Mouse (Mus musculus): ENCODE results near the gene Anapc2.
"Not testable (repeated sequence)": the region's sequence is repeated elsewhere in the genome, so short reads cannot be mapped to it uniquely, and the experiment has no call there.

Anapc2 gene

GRCm38 (mm10) chr2:25240723-25241437 is 31.4 kb upstream of the Anapc2 start:
- no peak for DNase-seq (ENCODE audit: low read depth)

GRCm38 (mm10) chr2:25241438-25241775 is 30.9 kb upstream of the Anapc2 start:
- DNase-seq (ENCODE audit: low read depth), result no peak

DNA sequence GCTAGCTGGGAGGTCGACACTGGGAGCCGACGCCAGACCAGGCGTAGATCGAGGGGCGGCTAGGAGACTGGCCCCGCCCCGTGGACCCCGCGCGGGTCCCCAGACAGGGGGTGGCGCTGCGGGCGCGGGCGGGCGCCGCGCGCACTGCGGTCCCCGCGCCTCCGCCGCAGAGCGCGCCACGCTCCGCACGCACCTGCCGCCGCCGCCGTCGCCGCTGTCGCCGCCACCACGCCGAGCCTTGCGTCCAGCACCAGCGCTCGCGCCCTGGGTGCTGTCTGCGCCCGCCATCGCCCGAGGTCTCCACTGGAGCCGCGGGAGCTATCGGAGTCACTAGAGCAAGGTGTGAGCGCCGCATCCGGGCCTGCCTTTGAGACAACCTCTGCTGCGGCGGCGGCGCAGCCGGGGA is 30.2 kb upstream of the Anapc2 start, which contains the start of the genes Rnf208 and Cysrt1:
TSS of gene Rnf208 (plus strand) at position 155 of the 406 bp plus-strand sequence.
TSS of gene Cysrt1 (minus strand) at position 352 of the 406 bp plus-strand sequence.
- DNase-seq (ENCODE audit: low read depth), result no peak

GRCm38 (mm10) chr2:25243342-25243741 is 28.9 kb upstream of the Anapc2 start:
- no peak for DNase-seq (ENCODE audit: low read depth)

- no peak for DNase-seq (ENCODE audit: low read depth)
Measured at GRCm38 (mm10) chr2:25244144-25244543, 28.1 kb upstream of the Anapc2 start.

- DNase-seq (ENCODE audit: low read depth), result no peak
Measured at GRCm38 (mm10) chr2:25246183-25247072, 25.9 kb upstream of the Anapc2 start, which contains the start of gene AL732309.1. AL732309.1 (minus strand) TSS chr2:25246863.

DNA sequence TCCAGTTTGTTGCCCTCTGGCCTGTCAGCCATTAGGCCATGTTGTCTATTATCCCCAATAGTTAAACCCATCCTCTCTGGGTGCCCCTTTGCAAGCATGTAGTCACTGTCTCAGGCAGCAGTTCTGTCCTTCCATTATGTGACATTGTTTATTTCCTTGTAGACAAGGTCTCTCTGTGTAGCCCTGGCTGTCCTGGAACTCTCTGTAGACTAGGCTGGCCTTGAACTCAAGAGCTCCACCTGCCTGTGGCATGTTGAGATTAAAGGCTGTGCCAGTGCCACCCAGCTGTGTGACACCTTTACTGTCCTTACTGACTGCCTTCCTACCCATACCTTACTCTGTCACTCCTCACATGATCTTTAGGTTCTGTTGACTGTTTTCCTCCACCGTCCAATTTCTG is 19.9 kb upstream of the Anapc2 start:
- DNase-seq (ENCODE audit: low read depth), result peak; percentile 55

- DNase-seq (ENCODE audit: low read depth), result peak; percentile 91
Measured at GRCm38 (mm10) chr2:25255284-25255779, 16.9 kb upstream of the Anapc2 start, which contains the start of gene Tmem203. Tmem203 (plus strand) TSS chr2:25255439.

DNA sequence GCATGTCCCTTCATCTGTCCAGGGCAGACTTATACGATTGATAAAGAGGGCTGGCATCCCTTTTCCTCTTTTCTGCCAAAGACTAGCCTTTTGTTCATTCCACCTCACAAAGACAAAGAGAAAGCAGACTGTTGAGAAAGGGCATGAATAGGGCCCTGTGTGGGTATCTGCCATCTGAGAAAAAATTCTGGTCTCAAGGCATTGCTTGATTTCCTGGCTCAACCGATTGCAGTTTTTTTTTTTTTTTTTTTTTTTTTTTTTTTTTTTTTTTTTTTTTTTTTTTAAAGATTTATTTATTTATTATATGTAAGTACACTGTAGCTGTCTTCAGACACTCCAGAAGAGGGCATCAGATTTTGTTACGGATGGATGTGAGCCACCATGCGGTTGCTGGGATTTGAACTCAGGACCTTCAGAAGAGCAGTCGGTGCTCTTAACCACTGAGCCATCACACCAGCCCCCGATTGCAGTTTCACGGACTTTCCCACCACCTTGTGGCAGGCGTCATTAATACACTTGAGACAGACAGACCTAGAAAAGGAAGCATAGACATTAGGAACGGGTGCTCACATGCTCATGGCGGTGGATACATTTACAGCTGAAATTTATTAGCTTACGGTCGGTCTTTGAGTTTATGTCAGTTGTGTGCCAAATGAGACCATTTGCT is 15.7 kb upstream of the Anapc2 start:
- peak; percentile 89 for DNase-seq (ENCODE audit: low read depth)

DNA sequence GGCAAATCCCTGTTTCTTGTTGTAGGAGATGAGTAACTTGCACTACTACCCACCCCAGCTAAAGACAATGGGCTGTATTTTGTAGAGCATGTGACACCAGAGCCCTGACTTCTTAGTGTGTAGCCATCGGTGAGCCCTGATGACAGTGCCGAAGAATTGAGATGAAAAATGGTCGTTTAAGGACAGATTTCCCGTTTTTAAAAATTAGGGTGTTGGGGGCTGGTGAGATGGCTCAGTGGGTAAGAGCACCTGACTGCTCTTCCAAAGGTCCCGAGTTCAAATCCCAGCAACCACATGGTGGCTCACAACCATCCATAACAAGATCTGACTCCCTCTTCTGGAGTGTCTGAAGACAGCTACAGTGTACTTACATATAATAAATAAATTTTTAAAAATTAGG is 15.0 kb upstream of the Anapc2 start:
- DNase-seq (ENCODE audit: low read depth), result not testable (repeated sequence)

GRCm38 (mm10) chr2:25258887-25259286 is 13.4 kb upstream of the Anapc2 start:
- peak; percentile 55 for DNase-seq (ENCODE audit: low read depth)

DNA sequence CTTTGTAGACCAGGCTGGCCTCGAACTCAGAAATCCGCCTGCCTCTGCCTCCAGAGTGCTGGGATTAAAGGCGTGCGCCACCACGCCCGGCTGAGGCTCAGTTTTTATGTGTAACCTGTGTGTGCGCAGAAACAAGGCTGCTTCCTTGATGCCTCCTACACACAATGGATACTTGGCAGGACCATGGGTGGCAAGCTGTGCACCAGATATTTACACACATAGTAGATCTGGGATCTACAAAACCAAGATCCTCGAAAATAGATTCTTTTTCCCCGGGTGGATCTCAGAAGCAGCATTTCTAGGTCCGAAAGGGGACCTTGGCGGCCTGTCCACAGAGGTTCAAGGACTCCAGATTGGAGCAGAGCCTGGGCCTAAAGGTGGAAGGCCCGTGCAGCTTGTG is 10.4 kb upstream of the Anapc2 start:
- no peak for DNase-seq (ENCODE audit: low read depth)

GRCm38 (mm10) chr2:25262291-25262767 is 9.9 kb upstream of the Anapc2 start, which contains the start of gene Tprn:
Tprn (plus strand) TSS chr2:25262618.
- DNase-seq (ENCODE audit: low read depth), result peak; percentile 99

- peak; percentile 54 for DNase-seq (ENCODE audit: low read depth)
Measured at GRCm38 (mm10) chr2:25262795-25263622, 9.3 kb upstream of the Anapc2 start.

DNA sequence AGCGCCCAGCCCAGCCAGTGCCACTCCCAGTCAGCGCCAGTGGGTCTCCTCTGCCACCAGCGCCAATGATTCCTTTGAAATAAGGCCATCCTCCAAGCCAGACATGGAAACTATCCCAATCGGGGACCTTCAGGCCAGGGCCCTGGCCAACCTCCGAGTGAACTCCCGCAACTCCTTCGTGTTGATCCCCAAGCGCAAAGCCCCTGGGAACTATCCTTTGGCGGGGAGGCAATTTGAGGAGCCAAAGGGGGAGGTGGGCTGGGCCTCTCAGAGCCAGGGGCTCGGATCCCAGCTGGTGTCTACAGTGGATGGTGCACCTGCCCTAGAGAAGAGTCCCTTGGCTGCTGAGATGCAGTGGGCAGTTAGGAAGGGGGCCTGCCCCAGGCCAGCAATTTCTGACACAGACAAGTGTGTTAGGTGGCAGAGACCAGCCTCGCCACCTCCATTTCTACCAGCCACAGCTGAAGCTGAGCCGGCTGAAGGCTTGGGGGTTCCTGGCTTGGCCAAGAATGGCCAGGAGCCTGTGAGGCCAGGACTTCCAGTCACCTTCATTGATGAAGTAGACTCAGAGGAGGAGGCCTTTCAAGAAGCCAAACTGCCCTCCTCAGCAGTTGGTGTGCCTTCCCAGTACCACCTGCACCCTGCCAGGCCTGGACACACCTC is 8.5 kb upstream of the Anapc2 start:
- DNase-seq (ENCODE audit: low read depth), result no peak

DNA sequence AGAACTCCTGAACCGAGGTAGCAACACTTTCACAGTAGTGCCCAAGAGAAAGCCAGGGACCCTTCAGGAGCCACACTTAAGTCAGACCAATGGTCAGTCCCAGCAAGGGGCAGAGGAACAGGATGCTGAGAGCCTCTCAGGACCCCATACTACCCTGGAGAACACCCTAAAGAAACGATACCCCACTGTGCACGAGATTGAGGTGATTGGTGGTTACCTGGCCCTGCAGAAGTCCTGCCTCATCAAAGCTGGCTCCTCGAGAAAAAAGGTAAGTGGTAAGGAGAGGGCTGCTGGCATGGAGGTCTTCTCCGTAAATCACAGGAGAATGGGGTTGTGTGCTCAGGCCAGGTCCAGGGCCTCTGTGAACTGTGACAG is 8.0 kb upstream of the Anapc2 start:
- no peak for DNase-seq (ENCODE audit: low read depth)

DNA sequence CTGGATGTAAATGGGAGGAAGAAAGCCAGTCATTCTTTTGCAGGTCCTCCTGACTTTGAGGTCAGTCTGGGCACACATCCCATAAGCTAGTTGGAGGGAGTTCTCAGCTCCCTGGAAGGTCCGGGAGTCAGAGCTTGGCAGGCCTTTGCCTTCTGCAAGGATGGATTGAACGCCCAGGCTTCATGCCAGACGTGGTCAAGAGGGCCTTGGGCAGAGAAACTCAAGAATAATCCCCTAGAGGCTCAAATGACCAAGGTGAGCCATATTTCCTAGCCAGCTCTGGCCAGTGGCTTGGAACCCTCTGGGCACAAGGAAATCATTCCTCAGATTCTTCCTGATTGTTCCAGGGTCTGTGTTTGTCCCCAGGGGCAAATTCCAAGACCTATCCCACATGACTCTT is 7.4 kb upstream of the Anapc2 start:
- no peak for DNase-seq (ENCODE audit: low read depth)

GRCm38 (mm10) chr2:25265897-25266656 is 6.2 kb upstream of the Anapc2 start:
- DNase-seq (ENCODE audit: low read depth), result peak; percentile 71

DNA sequence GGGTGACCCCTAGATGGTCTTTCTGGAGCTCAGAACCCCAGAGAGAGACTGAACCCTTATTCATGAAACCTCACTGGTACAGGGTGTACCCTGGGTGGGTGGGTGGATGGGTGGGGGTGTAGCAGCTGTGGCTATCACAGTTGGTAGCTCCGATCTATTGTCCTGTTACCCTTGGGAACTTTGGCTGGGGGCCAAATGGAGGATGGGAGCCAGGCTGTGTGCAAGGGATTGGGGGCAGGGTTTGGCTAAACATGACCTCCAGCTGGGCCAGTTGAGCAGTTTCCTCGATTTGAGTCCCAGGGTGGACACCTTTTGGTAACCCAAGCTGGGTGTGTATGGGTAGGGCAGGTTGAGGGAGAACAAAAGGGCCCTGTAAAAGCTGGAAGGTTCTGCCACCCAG is 5.6 kb upstream of the Anapc2 start:
- DNase-seq (ENCODE audit: low read depth), result no peak

DNA sequence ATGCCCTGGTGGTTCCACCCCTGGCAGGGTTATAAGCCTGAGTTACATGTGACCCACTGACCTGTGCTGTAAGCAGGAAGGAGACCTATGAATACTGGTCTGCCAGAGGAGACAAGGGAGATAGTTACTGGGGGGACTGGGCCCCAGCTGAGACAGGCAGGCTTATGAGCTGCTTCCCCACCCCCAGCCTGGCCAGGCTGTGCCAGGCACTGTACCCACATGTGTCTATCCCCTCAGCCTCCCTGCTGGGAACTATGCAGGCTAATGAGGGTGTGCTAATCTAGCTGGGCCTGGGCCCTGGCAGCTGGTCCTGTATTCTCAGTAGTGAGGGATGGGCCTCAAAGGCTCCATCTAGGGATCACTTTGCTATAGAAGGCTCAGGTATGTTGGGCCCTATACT is 5.0 kb upstream of the Anapc2 start:
- DNase-seq (ENCODE audit: low read depth), result no peak
